Mouse (Mus musculus) c-Kit-positive CD71-positive TER-119-negative erythroid progenitor cells, embryonic 14.5 days (primary cell): ENCODE measurements around the gene Kcnj14.

Experiments used
- DNase-seq: peaks from one replicate; pipeline ENCODE4 v3.0.0-alpha.2; 2013; ENCODE audit warnings: low read depth

Kcnj14 gene

GRCm38 (mm10) chr7:45796950-45797349 is 27.6 kb downstream of the Kcnj14 start:
- DNase-seq: peak; percentile 71

GRCm38 (mm10) chr7:45794971-45795370 is 29.6 kb downstream of the Kcnj14 start:
- no peak for DNase-seq

GRCm38 (mm10) chr7:45793969-45794585 is 30.5 kb downstream of the Kcnj14 start:
- no peak for DNase-seq

GRCm38 (mm10) chr7:45793240-45793639 is 31.3 kb downstream of the Kcnj14 start:
- DNase-seq: no peak

GRCm38 (mm10) chr7:45791756-45792490 is 32.7 kb downstream of the Kcnj14 start:
- DNase-seq: no peak

- DNase-seq: no peak
Measured at GRCm38 (mm10) chr7:45790721-45791120, 33.9 kb downstream of the Kcnj14 start.

- no peak for DNase-seq
Measured at GRCm38 (mm10) chr7:45787642-45788041, 36.9 kb downstream of the Kcnj14 start.

GRCm38 (mm10) chr7:45786661-45787413 is 37.7 kb downstream of the Kcnj14 start:
- no peak for DNase-seq

- no peak for DNase-seq
Measured at GRCm38 (mm10) chr7:45786136-45786578, 38.4 kb downstream of the Kcnj14 start.

- DNase-seq: no peak
Measured at GRCm38 (mm10) chr7:45785388-45786135, 39.0 kb downstream of the Kcnj14 start.

- DNase-seq: no peak
Measured at GRCm38 (mm10) chr7:45784524-45785372, 39.8 kb downstream of the Kcnj14 start, which contains the start of gene Sult2b1. Gene Sult2b1 (minus strand): TSS chr7:45784669.

GRCm38 (mm10) chr7:45783511-45784091 is 41.0 kb downstream of the Kcnj14 start, which contains the start of gene Lmtk3:
Gene Lmtk3 (plus strand): TSS chr7:45783738.
- peak; percentile 40 for DNase-seq

- no peak for DNase-seq
Measured at GRCm38 (mm10) chr7:45782271-45782670, 42.3 kb downstream of the Kcnj14 start.

- no peak for DNase-seq
Measured at GRCm38 (mm10) chr7:45779081-45779641, 45.4 kb downstream of the Kcnj14 start.

- DNase-seq: no peak
Measured at GRCm38 (mm10) chr7:45775237-45775636, 49.3 kb downstream of the Kcnj14 start.

GRCm38 (mm10) chr7:45771101-45771500 is 53.5 kb downstream of the Kcnj14 start:
- no peak for DNase-seq

GRCm38 (mm10) chr7:45770427-45771082 is 54.0 kb downstream of the Kcnj14 start:
- no peak for DNase-seq

- DNase-seq: no peak
Measured at GRCm38 (mm10) chr7:45767500-45767899, 57.1 kb downstream of the Kcnj14 start.

GRCm38 (mm10) chr7:45766764-45767163 is 57.8 kb downstream of the Kcnj14 start:
- no peak for DNase-seq
